Mouse (Mus musculus): Measurements from ENCODE around the gene Cdan1. TPM values are rescaled to one million over a fixed set of nuclear protein-coding genes. Genes with fewer than 3 reads are reported as not detected.

Cdan1 gene
- polyA plus RNA-seq, 1 experiment from 2014 or later: 7.1 TPM

- Histone ChIP-seq H3K4me1 (replicated peaks; ENCODE audit: control insufficient read depth, insufficient read depth, low read length) (no peaks in the 10 kb centered on the region), H3K27me3 (replicated peaks; ENCODE audit: control insufficient read depth, insufficient read depth, low read length) (no peaks in the 10 kb centered on the region), H3K4me2 (ENCODE audit: low read length) (no peak overlapping the region), H3K36me3 (ENCODE audit: control insufficient read depth, insufficient read depth) (peaks cover 16% of the 10 kb centered on the region), H3K4me3 (replicated peaks; ENCODE audit: low read length) (no peak overlapping the region), H3K9me3 (ENCODE audit: control insufficient read depth, low read length) (no peaks in the 10 kb centered on the region), H3K9ac (replicated peaks; ENCODE audit: low read depth, low read length) (no peak overlapping the region), H3K27ac (ENCODE audit: low read length) (no peak overlapping the region)
- ATAC-seq: no peak
- WGBS: 83% methylated on average over 3 of the region's 3 CpGs
These were observed 8.2 kb upstream of the Cdan1 start for GRCm38 (mm10) chr2:120858131-120858530.

GRCm38 (mm10) chr2:120853151-120853550 lies 3.2 kb upstream of the Cdan1 start:
- no peak for ATAC-seq
- Histone ChIP-seq H3K36me3 (ENCODE audit: control insufficient read depth, insufficient read depth) (no peaks in the 10 kb centered on the region), H3K9me3 (ENCODE audit: control insufficient read depth, low read length) (no peaks in the 10 kb centered on the region), H3K27me3 (replicated peaks; ENCODE audit: control insufficient read depth, insufficient read depth, low read length) (no peaks in the 10 kb centered on the region), H3K4me1 (replicated peaks; ENCODE audit: control insufficient read depth, insufficient read depth, low read length) (peaks cover 13% of the 10 kb centered on the region), H3K27ac (ENCODE audit: low read length) (no peak overlapping the region), H3K4me3 (replicated peaks; ENCODE audit: low read length) (no peak overlapping the region), H3K9ac (replicated peaks; ENCODE audit: low read depth, low read length) (no peak overlapping the region), H3K4me2 (ENCODE audit: low read length) (no peak overlapping the region)
- WGBS: 80% methylated on average over 3 of the region's 3 CpGs

- H3K27me3 ChIP-seq (replicated peaks; ENCODE audit: control insufficient read depth, insufficient read depth, low read length): no peaks in the 10 kb centered on the region
- H3K9ac ChIP-seq (replicated peaks; ENCODE audit: low read depth, low read length): no peak overlapping the region
- peaks cover 17% of the 10 kb centered on the region for H3K4me1 ChIP-seq (replicated peaks; ENCODE audit: control insufficient read depth, insufficient read depth, low read length)
- 25% methylated on average over 1 of the region's 1 CpGs for WGBS
- H3K4me3 ChIP-seq (replicated peaks; ENCODE audit: low read length): no peak overlapping the region
- no peak overlapping the region for H3K4me2 ChIP-seq (ENCODE audit: low read length)
- no peaks in the 10 kb centered on the region for H3K36me3 ChIP-seq (ENCODE audit: control insufficient read depth, insufficient read depth)
- H3K9me3 ChIP-seq (ENCODE audit: control insufficient read depth, low read length): no peaks in the 10 kb centered on the region
- H3K27ac ChIP-seq (ENCODE audit: low read length): no peak overlapping the region
- ATAC-seq: no peak
These were observed 2.7 kb upstream of the Cdan1 start for GRCm38 (mm10) chr2:120852626-120853025.

- peak within 1 kb of the TSS; percentile 90 for H3K9ac ChIP-seq (replicated peaks; ENCODE audit: low read depth, low read length)
- no peaks in the 10 kb centered on the region for H3K36me3 ChIP-seq (ENCODE audit: control insufficient read depth, insufficient read depth)
- ATAC-seq: peak; percentile 100
- H3K4me1 ChIP-seq (replicated peaks; ENCODE audit: control insufficient read depth, insufficient read depth, low read length): peaks cover 18% of the 10 kb centered on the region
- peak within 1 kb of the TSS; percentile 79 for H3K27ac ChIP-seq (ENCODE audit: low read length)
- H3K9me3 ChIP-seq (ENCODE audit: control insufficient read depth, low read length): no peaks in the 10 kb centered on the region
- H3K4me2 ChIP-seq (ENCODE audit: low read length): peak within 1 kb of the TSS; percentile 57
- H3K27me3 ChIP-seq (replicated peaks; ENCODE audit: control insufficient read depth, insufficient read depth, low read length): no peaks in the 10 kb centered on the region
- H3K4me3 ChIP-seq (replicated peaks; ENCODE audit: low read length): peak within 1 kb of the TSS; percentile 99
- under 1% methylated on average over 39 of the region's 39 CpGs for WGBS
These were observed 625 bp upstream of the Cdan1 start, which contains the start of gene Ttbk2 for GRCm38 (mm10) chr2:120850424-120851082. Ttbk2 (minus strand) TSS chr2:120850604.

- no peak overlapping the region for H3K9ac ChIP-seq (replicated peaks; ENCODE audit: low read depth, low read length)
- ATAC-seq: no peak
- no peaks in the 10 kb centered on the region for H3K27me3 ChIP-seq (replicated peaks; ENCODE audit: control insufficient read depth, insufficient read depth, low read length)
- H3K4me3 ChIP-seq (replicated peaks; ENCODE audit: low read length): no peak overlapping the region
- no peak overlapping the region for H3K4me2 ChIP-seq (ENCODE audit: low read length)
- peaks cover 6% of the 10 kb centered on the region for H3K4me1 ChIP-seq (replicated peaks; ENCODE audit: control insufficient read depth, insufficient read depth, low read length)
- no peak overlapping the region for H3K27ac ChIP-seq (ENCODE audit: low read length)
- H3K36me3 ChIP-seq (ENCODE audit: control insufficient read depth, insufficient read depth): no peaks in the 10 kb centered on the region
- no peaks in the 10 kb centered on the region for H3K9me3 ChIP-seq (ENCODE audit: control insufficient read depth, low read length)
- 97% methylated on average over 1 of the region's 1 CpGs for WGBS
These were observed 4.6 kb downstream of the Cdan1 start for GRCm38 (mm10) chr2:120845280-120845679.

- H3K27ac ChIP-seq (ENCODE audit: low read length): no peak overlapping the region
- no peaks in the 10 kb centered on the region for H3K27me3 ChIP-seq (replicated peaks; ENCODE audit: control insufficient read depth, insufficient read depth, low read length)
- ATAC-seq: no peak
- H3K4me2 ChIP-seq (ENCODE audit: low read length): no peak overlapping the region
- no peaks in the 10 kb centered on the region for H3K9me3 ChIP-seq (ENCODE audit: control insufficient read depth, low read length)
- no peak overlapping the region for H3K4me3 ChIP-seq (replicated peaks; ENCODE audit: low read length)
- no peaks in the 10 kb centered on the region for H3K36me3 ChIP-seq (ENCODE audit: control insufficient read depth, insufficient read depth)
- peaks cover 6% of the 10 kb centered on the region for H3K4me1 ChIP-seq (replicated peaks; ENCODE audit: control insufficient read depth, insufficient read depth, low read length)
- WGBS: 91% methylated on average over 4 of the region's 4 CpGs
- no peak overlapping the region for H3K9ac ChIP-seq (replicated peaks; ENCODE audit: low read depth, low read length)
These were observed 5.9 kb downstream of the Cdan1 start for GRCm38 (mm10) chr2:120843990-120844389.

- Histone ChIP-seq H3K4me2 (ENCODE audit: low read length) (no peak overlapping the region), H3K36me3 (ENCODE audit: control insufficient read depth, insufficient read depth) (no peaks in the 10 kb centered on the region), H3K9me3 (ENCODE audit: control insufficient read depth, low read length) (no peaks in the 10 kb centered on the region), H3K27ac (ENCODE audit: low read length) (no peak overlapping the region), H3K9ac (replicated peaks; ENCODE audit: low read depth, low read length) (no peak overlapping the region), H3K4me3 (replicated peaks; ENCODE audit: low read length) (no peak overlapping the region), H3K27me3 (replicated peaks; ENCODE audit: control insufficient read depth, insufficient read depth, low read length) (no peaks in the 10 kb centered on the region), H3K4me1 (replicated peaks; ENCODE audit: control insufficient read depth, insufficient read depth, low read length) (no peaks in the 10 kb centered on the region)
- WGBS: 63% methylated on average over 1 of the region's 1 CpGs
- ATAC-seq: no peak
These were observed 8.7 kb downstream of the Cdan1 start for GRCm38 (mm10) chr2:120841211-120841610.

- no peak overlapping the region for H3K4me3 ChIP-seq (replicated peaks; ENCODE audit: low read length)
- 98% methylated on average over 4 of the region's 4 CpGs for WGBS
- no peak overlapping the region for H3K4me2 ChIP-seq (ENCODE audit: low read length)
- H3K9ac ChIP-seq (replicated peaks; ENCODE audit: low read depth, low read length): no peak overlapping the region
- H3K9me3 ChIP-seq (ENCODE audit: control insufficient read depth, low read length): no peaks in the 10 kb centered on the region
- no peak overlapping the region for H3K27ac ChIP-seq (ENCODE audit: low read length)
- no peaks in the 10 kb centered on the region for H3K36me3 ChIP-seq (ENCODE audit: control insufficient read depth, insufficient read depth)
- no peaks in the 10 kb centered on the region for H3K27me3 ChIP-seq (replicated peaks; ENCODE audit: control insufficient read depth, insufficient read depth, low read length)
- H3K4me1 ChIP-seq (replicated peaks; ENCODE audit: control insufficient read depth, insufficient read depth, low read length): no peaks in the 10 kb centered on the region
- no peak for ATAC-seq
These were observed 14.8 kb downstream of the Cdan1 start for GRCm38 (mm10) chr2:120835167-120835566.

- Histone ChIP-seq H3K27ac (ENCODE audit: low read length) (no peak overlapping the region), H3K9me3 (ENCODE audit: control insufficient read depth, low read length) (no peaks in the 10 kb centered on the region), H3K9ac (replicated peaks; ENCODE audit: low read depth, low read length) (no peak overlapping the region), H3K4me2 (ENCODE audit: low read length) (no peak overlapping the region), H3K4me3 (replicated peaks; ENCODE audit: low read length) (no peak overlapping the region), H3K27me3 (replicated peaks; ENCODE audit: control insufficient read depth, insufficient read depth, low read length) (no peaks in the 10 kb centered on the region), H3K36me3 (ENCODE audit: control insufficient read depth, insufficient read depth) (no peaks in the 10 kb centered on the region), H3K4me1 (replicated peaks; ENCODE audit: control insufficient read depth, insufficient read depth, low read length) (no peaks in the 10 kb centered on the region)
- 19% methylated on average over 1 of the region's 1 CpGs for WGBS
- no peak for ATAC-seq
These were observed 22.8 kb downstream of the Cdan1 start for GRCm38 (mm10) chr2:120826936-120827638.

Measured in forebrain, embryonic 16.5 days (tissue).